Mouse (Mus musculus) mesoderm, embryonic 11.5 days (tissue): ENCODE results near the gene Cul1.

Source experiments
- DNase-seq: peaks from one replicate; pipeline ENCODE4 v3.0.0-alpha.2; 2012; ENCODE audit warnings: low read depth, low spot score

Cul1 gene

DNA sequence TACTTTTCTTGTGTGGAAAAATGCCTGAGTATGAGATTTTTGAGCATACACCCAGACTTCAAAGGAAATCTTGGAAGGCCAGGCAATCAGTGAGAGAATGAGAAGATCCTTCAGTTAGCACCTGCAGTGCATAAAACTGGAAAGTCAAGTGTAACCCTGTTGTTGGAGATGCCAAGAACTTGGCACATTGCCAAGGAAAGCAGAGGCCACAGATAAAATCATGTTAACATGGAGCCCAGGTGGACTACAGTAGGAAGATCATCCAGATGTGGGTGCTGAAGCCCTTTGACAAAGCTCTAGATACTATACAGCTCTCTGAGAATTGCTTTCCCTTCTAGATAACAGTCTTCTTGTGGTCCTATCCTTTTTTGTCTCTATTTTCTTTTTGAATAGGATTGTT, 19.2 kb downstream of the Cul1 start:
- DNase-seq = no peak

GRCm38 (mm10) chr6:47482027-47482426, 28.8 kb downstream of the Cul1 start:
- DNase-seq = no peak

DNA sequence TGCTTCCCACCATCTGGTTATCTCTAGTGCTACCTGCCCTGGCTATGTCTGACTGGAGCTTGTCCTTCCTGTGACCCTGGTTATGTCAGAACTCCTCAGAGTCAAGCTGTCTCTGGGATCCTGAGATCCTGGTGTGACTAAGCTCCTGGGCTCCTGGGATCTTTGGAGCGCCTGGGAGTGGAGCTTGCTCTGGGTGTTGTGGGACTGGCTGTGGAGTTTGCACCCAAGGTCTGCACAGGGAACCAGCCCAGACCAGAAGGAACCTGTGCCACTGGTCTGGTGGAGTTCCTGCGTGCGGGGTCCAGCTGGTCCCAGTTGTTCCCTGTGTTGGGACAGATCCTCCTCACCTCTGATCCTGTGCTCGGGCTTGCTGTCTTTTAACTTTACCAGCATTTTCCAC, 41.4 kb downstream of the Cul1 start:
- no peak for DNase-seq

- DNase-seq = no peak
These were observed 66.8 kb downstream of the Cul1 start for GRCm38 (mm10) chr6:47520030-47520429.

GRCm38 (mm10) chr6:47522431-47522830, 69.2 kb downstream of the Cul1 start:
- DNase-seq = no peak

- no peak for DNase-seq
These were observed 71.8 kb downstream of the Cul1 start for GRCm38 (mm10) chr6:47525041-47525440.

GRCm38 (mm10) chr6:47526446-47526845, 73.2 kb downstream of the Cul1 start:
- no peak for DNase-seq

GRCm38 (mm10) chr6:47527129-47527528, 73.9 kb downstream of the Cul1 start:
- DNase-seq = no peak

DNA sequence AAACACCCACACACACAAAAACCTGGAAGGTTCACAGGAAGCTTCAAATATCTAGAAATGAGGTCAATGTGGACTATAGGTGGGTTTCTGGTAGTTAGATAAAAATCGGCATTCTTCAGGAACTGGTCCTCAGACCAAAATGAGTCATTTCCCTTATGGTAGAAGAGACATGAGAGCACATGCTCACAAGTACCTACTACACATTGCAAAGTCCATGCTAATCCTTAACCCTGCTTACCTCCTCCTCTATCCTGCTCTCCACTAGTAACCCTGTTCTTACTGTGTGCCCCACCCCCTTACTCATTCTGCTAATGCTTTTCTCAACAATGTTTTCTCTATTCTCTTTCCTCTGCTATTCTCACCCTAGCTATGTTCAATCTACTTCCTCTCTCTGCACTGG, 74.5 kb downstream of the Cul1 start:
- no peak for DNase-seq

- no peak for DNase-seq
These were observed 79.3 kb downstream of the Cul1 start for GRCm38 (mm10) chr6:47532547-47532946.

GRCm38 (mm10) chr6:47535333-47535732, 82.1 kb downstream of the Cul1 start:
- no peak for DNase-seq

- no peak for DNase-seq
These were observed 99.1 kb downstream of the Cul1 start for GRCm38 (mm10) chr6:47552280-47552679.

DNA sequence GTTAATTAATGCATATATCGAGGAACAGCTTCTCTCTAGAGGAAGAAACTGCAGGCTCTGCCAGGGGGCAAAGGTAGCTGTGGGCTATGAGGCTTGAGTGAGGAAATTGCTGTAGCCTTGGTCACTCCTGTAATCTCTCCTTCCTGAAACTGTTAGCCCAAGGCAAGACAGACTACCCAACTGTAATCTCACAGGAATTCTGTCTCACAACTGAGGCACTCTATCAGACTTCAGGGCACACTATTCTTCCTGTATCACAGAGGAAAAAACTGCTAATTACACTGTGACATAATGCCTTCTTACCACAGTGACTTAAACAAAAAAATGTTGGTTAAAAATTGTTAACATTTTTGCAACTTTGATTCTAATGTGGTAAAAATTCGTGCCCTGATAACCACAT, 106.1 kb downstream of the Cul1 start:
- no peak for DNase-seq

GRCm38 (mm10) chr6:47560407-47560806, 107.2 kb downstream of the Cul1 start:
- DNase-seq = no peak

GRCm38 (mm10) chr6:47560846-47561245, 107.6 kb downstream of the Cul1 start:
- DNase-seq = no peak

DNA sequence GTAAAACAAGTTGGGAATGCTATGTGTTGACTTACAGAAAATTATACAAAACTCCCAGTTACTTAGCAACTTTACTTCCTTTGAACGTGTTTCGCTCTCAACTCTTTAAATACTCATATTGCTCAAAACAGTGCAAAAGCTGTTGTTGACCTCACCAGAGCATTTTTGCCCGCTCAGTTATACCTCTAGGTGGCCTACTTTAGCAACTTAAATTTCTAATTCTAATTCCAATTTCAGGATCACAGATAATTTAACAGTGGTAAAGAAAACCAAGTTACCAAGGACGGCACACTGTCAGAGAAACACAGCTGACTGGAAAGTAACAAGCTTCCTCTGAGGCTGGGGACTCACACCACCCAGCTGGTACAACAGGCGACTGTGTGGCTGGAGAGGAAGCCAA, 108.2 kb downstream of the Cul1 start:
- no peak for DNase-seq

- no peak for DNase-seq
These were observed 112.3 kb downstream of the Cul1 start for GRCm38 (mm10) chr6:47565326-47566035.

DNA sequence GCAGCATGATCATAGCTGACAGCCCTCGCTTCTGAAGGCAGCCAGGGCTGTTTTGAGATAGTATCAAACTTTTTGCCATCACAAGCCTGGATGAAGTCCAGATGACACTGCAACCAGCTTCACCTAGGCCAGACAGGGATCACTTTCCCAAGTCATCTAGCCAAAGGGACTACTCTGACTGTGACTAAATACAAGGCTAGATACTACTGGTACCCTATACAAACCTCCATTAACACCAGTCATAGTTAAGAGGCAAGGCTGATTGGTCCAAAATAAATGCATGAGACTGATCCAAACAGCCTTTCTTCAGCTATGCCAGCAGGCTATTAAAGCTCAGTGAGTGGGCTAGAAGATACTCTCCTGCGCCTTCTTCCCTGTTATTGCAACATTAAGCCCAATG, 119.7 kb downstream of the Cul1 start:
- DNase-seq = no peak
